Mouse (Mus musculus): ENCODE data around the gene Mlst8. TPM values are rescaled to one million over a fixed set of nuclear protein-coding genes. Genes with fewer than 3 reads are reported as not detected.

Gene Mlst8
- polyA plus RNA-seq, 1 experiment: 23.3 TPM

- Histone ChIP-seq H3K27ac (ENCODE audit: insufficient read depth, low read length) (no peak overlapping the region), H3K4me1 (ENCODE audit: control insufficient read depth, insufficient read depth, low read length) (no peaks in the 10 kb centered on the region), H3K4me3 (ENCODE audit: insufficient read depth, low read length) (no peak overlapping the region)
- no peak for TF ChIP-seq CTCF (IDR thresholded peaks at IDR 0.05; ENCODE audit: borderline replicate concordance, insufficient read depth, low read length)
- no peak for TF ChIP-seq POLR2A (IDR thresholded peaks at IDR 0.05; ENCODE audit: low read depth, low read length)
Measured at GRCm38 (mm10) chr17:24490399-24490798, 11.5 kb upstream of the Mlst8 start.

- Histone ChIP-seq H3K4me1 (ENCODE audit: control insufficient read depth, insufficient read depth, low read length) (no peaks in the 10 kb centered on the region), H3K4me3 (ENCODE audit: insufficient read depth, low read length) (0 out of 2 replicates have a peak overlapping the region, but pooled peaks have one; percentile 42), H3K27ac (ENCODE audit: insufficient read depth, low read length) (no peak overlapping the region)
- TF ChIP-seq POLR2A (IDR thresholded peaks at IDR 0.05; ENCODE audit: low read depth, low read length) (no peak), CTCF (IDR thresholded peaks at IDR 0.05; ENCODE audit: borderline replicate concordance, insufficient read depth, low read length) (no peak)
Measured at GRCm38 (mm10) chr17:24489265-24490030, 10.6 kb upstream of the Mlst8 start.

- Histone ChIP-seq H3K4me1 (ENCODE audit: control insufficient read depth, insufficient read depth, low read length) (no peaks in the 10 kb centered on the region), H3K27ac (ENCODE audit: insufficient read depth, low read length) (no peak overlapping the region), H3K4me3 (ENCODE audit: insufficient read depth, low read length) (peak overlapping the region; percentile 42)
- TF ChIP-seq POLR2A (IDR thresholded peaks at IDR 0.05; ENCODE audit: low read depth, low read length) (no peak), CTCF (IDR thresholded peaks at IDR 0.05; ENCODE audit: borderline replicate concordance, insufficient read depth, low read length) (no peak)
Measured at GRCm38 (mm10) chr17:24488662-24489264, 9.9 kb upstream of the Mlst8 start.

GRCm38 (mm10) chr17:24488186-24488661 is 9.3 kb upstream of the Mlst8 start, which contains the start of gene Caskin1:
Gene Caskin1, plus strand, starts transcription at chr17:24488601.
- Histone ChIP-seq H3K27ac (ENCODE audit: insufficient read depth, low read length) (no peak within 1 kb of the TSS), H3K4me1 (ENCODE audit: control insufficient read depth, insufficient read depth, low read length) (no peaks in the 10 kb centered on the region), H3K4me3 (ENCODE audit: insufficient read depth, low read length) (peak within 1 kb of the TSS; percentile 42)
- TF ChIP-seq CTCF (IDR thresholded peaks at IDR 0.05; ENCODE audit: borderline replicate concordance, insufficient read depth, low read length): no peak
- TF ChIP-seq POLR2A (IDR thresholded peaks at IDR 0.05; ENCODE audit: low read depth, low read length): no peak

GRCm38 (mm10) chr17:24485090-24485860 is 6.4 kb upstream of the Mlst8 start:
- TF ChIP-seq POLR2A (IDR thresholded peaks at IDR 0.05; ENCODE audit: low read depth, low read length) (no peak), CTCF (IDR thresholded peaks at IDR 0.05; ENCODE audit: borderline replicate concordance, insufficient read depth, low read length) (no peak)
- Histone ChIP-seq H3K4me3 (ENCODE audit: insufficient read depth, low read length) (no peak overlapping the region), H3K27ac (ENCODE audit: insufficient read depth, low read length) (no peak overlapping the region), H3K4me1 (ENCODE audit: control insufficient read depth, insufficient read depth, low read length) (no peaks in the 10 kb centered on the region)

- H3K4me3 ChIP-seq (ENCODE audit: insufficient read depth, low read length): no peak overlapping the region
- no peaks in the 10 kb centered on the region; the same call in 1 of the 2 replicates for H3K4me1 ChIP-seq (ENCODE audit: control insufficient read depth, insufficient read depth, low read length)
- no peak for TF ChIP-seq CTCF (IDR thresholded peaks at IDR 0.05; ENCODE audit: borderline replicate concordance, insufficient read depth, low read length)
- no peak for TF ChIP-seq POLR2A (IDR thresholded peaks at IDR 0.05; ENCODE audit: low read depth, low read length)
- H3K27ac ChIP-seq (ENCODE audit: insufficient read depth, low read length): no peak overlapping the region
Measured at GRCm38 (mm10) chr17:24483495-24483894, 4.6 kb upstream of the Mlst8 start.

GRCm38 (mm10) chr17:24481027-24481815 is 2.3 kb upstream of the Mlst8 start:
- H3K4me1 ChIP-seq (ENCODE audit: control insufficient read depth, insufficient read depth, low read length): no peaks in the 10 kb centered on the region; the same call in 1 of the 2 replicates
- no peak overlapping the region for H3K4me3 ChIP-seq (ENCODE audit: insufficient read depth, low read length)
- H3K27ac ChIP-seq (ENCODE audit: insufficient read depth, low read length): no peak overlapping the region
- no peak for TF ChIP-seq CTCF (IDR thresholded peaks at IDR 0.05; ENCODE audit: borderline replicate concordance, insufficient read depth, low read length)
- TF ChIP-seq POLR2A (IDR thresholded peaks at IDR 0.05; ENCODE audit: low read depth, low read length): no peak

GRCm38 (mm10) chr17:24480201-24480826 is 1.4 kb upstream of the Mlst8 start:
- H3K4me1 ChIP-seq (ENCODE audit: control insufficient read depth, insufficient read depth, low read length): no peaks in the 10 kb centered on the region; the same call in 1 of the 2 replicates
- no peak overlapping the region for H3K27ac ChIP-seq (ENCODE audit: insufficient read depth, low read length)
- no peak overlapping the region for H3K4me3 ChIP-seq (ENCODE audit: insufficient read depth, low read length)
- TF ChIP-seq POLR2A (IDR thresholded peaks at IDR 0.05; ENCODE audit: low read depth, low read length) (no peak), CTCF (IDR thresholded peaks at IDR 0.05; ENCODE audit: borderline replicate concordance, insufficient read depth, low read length) (peak; percentile 20; the same call in 1 of the 2 replicates)

Data from embryonic fibroblast, embryonic 13.5 days (primary cell).